Mouse (Mus musculus) thymus, adult 2 months (tissue): Measurements from ENCODE around the gene Vmn1r210.
"Not testable (repeated sequence)": the region's sequence is repeated elsewhere in the genome, so short reads cannot be mapped to it uniquely, and the experiment has no call there.

ENCODE experiments used
- CTCF ChIP-seq: fragments of 200-500 bp; IDR thresholded peaks from 2 replicates; pipeline ENCODE4 v1.5.1; 2012; ENCODE audit warnings: mild to moderate bottlenecking, control low read depth, low read length, moderate library complexity, borderline replicate concordance; ENCODE audit not compliant: control insufficient read depth, poor library complexity, insufficient read depth; ENCODE audit errors: extremely low read depth
- POLR2A ChIP-seq: fragments of 200-500 bp; IDR thresholded peaks from 2 replicates; pipeline ENCODE4 v1.6.1; 2012; ENCODE audit warnings: mild to moderate bottlenecking, low read length, control low read depth, moderate library complexity; ENCODE audit not compliant: control insufficient read depth, poor library complexity, insufficient read depth; ENCODE audit errors: extremely low read depth

- not testable (repeated sequence) for TF ChIP-seq CTCF, POLR2A
Observed at GRCm38 (mm10) chr13:22844304-22844703, 13.2 kb upstream of the Vmn1r210 start.
